Mouse (Mus musculus) olfactory bulb, adult 2 months (tissue): ENCODE measurements around the gene Evc.

Source experiments
- CTCF ChIP-seq: fragments of 200-500 bp; IDR thresholded peaks from 2 replicates; pipeline ENCODE4 v1.5.1; 2012; ENCODE audit warnings: low read depth, mild to moderate bottlenecking, low read length, moderate library complexity; ENCODE audit not compliant: insufficient read depth
- POLR2A ChIP-seq: fragments of 200-500 bp; IDR thresholded peaks from 2 replicates; pipeline ENCODE4 v1.6.1; 2012; ENCODE audit warnings: mild to moderate bottlenecking, low read depth, low read length, moderate library complexity; ENCODE audit not compliant: insufficient read depth

- no peak for TF ChIP-seq CTCF
- no peak for TF ChIP-seq POLR2A
These were observed 43.9 kb upstream of the Evc start for GRCm38 (mm10) chr5:37380641-37381040.
